Mouse (Mus musculus) megakaryocyte, embryonic 14.5 days (primary cell): ENCODE data around the gene Ccdc106. TPM values are rescaled to one million over a fixed set of nuclear protein-coding genes. Genes with fewer than 3 reads are reported as not detected.

Source experiments
- H3K27me3 ChIP-seq: replicated peaks from 2 replicates; pipeline ENCODE3; 2012; ENCODE audit warnings: inconsistent platforms
- H3K36me3 ChIP-seq: replicated peaks from 2 replicates; pipeline ENCODE3; 2012; ENCODE audit warnings: low read length, inconsistent platforms, mixed read lengths
- H3K4me1 ChIP-seq: 2 replicates; pipeline ENCODE4 v1.6.1; 2012; ENCODE audit warnings: inconsistent platforms
- H3K4me3 ChIP-seq: replicated peaks from 2 replicates; pipeline ENCODE3; 2012; ENCODE audit warnings: moderate library complexity, mild to moderate bottlenecking, inconsistent platforms
- H3K9me3 ChIP-seq: 2 replicates; pipeline ENCODE4 v1.6.1; 2012; ENCODE audit warnings: inconsistent platforms
- FLI1 ChIP-seq: IDR thresholded peaks from 2 replicates; pipeline ENCODE4 v1.6.1; 2012; ENCODE audit warnings: low read length, inconsistent platforms, mixed read lengths
- GATA1 ChIP-seq: IDR thresholded peaks from 3 replicates; pipeline ENCODE4 v1.6.1; 2012; ENCODE audit warnings: mixed read lengths, low read length, inconsistent platforms, borderline replicate concordance
- polyA plus RNA-seq: library from polyadenylated mRNA; stranded (reverse); fragments of >175 nt; gene quantifications from 2 replicates; pipeline ENCODE4 v1.2.3, GENCODE M21; 2012; ENCODE audit warnings: low replicate concordance; ENCODE audit not compliant: insufficient read depth

Ccdc106 gene
- polyA plus RNA-seq, 1 experiment, result 7.3 TPM

DNA sequence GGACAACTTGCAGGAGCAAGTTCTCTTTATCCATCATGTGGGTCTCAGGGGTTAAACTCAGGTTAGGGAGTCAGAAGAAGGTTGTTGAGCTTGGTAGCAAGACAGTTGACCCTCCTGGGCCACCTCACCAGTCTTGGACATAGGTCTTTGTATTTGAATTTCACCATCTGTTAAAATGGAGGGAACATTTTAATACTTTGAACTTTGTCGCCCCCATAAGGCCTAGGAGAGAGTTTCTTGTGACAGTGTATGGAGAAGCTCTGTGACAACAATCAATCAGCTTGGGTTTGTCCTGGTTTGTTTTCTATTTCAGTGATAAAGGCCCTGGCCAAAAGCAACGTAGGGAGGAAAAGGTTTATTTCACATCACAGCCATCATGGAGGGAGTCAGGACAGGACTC, 27.0 kb downstream of the Ccdc106 start:
- TF ChIP-seq GATA1 (no peak), FLI1 (no peak)
- H3K9me3 ChIP-seq, result peaks cover 7% of the 10 kb centered on the region
- no peak overlapping the region for H3K4me3 ChIP-seq
- peaks cover 4% of the 10 kb centered on the region for H3K36me3 ChIP-seq
- H3K27me3 ChIP-seq, result peaks cover 32% of the 10 kb centered on the region
- peaks cover 48% of the 10 kb centered on the region for H3K4me1 ChIP-seq

DNA sequence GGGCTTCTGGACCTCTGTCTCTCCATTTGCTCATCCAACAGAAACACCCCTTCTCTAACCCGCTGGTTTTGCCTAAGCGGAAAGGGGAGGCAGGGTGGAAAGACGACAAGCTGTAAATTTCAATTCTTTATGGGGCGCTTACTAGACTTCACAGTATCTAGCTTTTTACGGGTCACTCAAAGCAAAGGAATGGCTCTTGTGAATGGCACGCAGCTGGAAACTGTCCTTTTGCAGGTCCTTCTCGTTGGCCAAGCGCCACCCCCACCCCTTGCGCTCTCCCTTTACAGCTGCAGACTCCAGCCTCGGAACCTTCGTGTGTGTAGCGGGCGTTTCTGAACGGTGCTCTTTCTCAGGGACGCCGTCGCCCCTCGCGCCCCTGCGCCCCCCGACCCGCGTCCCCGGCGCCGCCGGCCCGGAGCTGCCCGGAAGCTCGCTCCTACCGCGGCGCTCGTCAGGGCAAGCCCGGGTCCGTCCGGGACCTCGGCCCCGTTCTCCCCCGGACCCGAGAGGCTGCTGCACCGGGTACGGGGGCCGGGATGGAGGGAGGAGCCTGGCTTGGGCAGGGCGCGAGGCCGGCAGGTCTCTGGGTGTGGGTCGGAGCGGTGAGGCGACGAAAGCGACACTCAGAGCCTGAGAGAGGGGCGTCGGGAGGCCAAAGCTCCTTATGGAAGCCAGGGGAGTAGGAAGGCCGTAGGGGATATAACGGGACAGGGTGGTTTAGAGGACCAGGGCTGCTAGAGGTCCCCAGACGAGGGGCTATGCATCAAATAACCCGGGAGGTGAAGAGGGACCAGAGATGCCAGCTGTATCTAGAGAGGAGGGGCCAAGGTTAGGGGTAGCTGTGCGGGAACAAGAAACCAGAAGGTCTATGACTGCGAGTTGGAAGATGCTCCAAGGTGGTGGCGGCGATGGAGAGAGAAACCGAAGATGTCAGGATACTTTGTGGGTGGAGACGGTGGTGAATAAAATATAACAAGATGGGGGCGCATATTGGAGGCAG, 31.1 kb downstream of the Ccdc106 start, which contains the start of gene Zfp580:
TSS of gene Zfp580 (plus strand) at position 346 of the 1,000 bp plus-strand sequence.
- Histone ChIP-seq H3K4me3 (peak within 1 kb of the TSS; percentile 93), H3K4me1 (peaks cover 61% of the 10 kb centered on the region), H3K9me3 (peaks cover 12% of the 10 kb centered on the region), H3K36me3 (no peaks in the 10 kb centered on the region), H3K27me3 (peaks cover 74% of the 10 kb centered on the region)
- TF ChIP-seq FLI1 (no peak), GATA1 (no peak)

DNA sequence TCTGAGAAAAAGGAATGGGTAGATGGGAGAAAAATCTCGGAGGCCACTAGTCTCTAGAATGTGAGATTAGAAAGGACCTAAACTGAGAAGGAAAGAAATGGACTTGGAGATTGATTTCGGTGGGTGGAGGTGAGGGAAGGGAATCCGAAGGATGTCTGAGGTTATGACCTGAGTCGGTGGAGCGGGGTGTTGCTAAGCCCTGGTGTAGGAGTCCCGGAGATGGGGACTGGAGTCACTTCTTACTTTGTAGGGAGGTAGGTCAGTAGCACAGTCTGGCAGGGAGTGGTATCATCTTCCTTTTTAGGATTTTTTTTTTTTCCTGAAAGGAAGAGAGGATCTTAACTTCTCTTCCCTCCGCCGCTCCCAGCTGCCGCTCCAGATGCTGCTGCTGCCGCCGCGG, 32.1 kb downstream of the Ccdc106 start:
- H3K36me3 ChIP-seq, result no peaks in the 10 kb centered on the region
- H3K4me1 ChIP-seq, result peaks cover 62% of the 10 kb centered on the region
- peaks cover 83% of the 10 kb centered on the region for H3K27me3 ChIP-seq
- H3K9me3 ChIP-seq, result peaks cover 14% of the 10 kb centered on the region
- peak overlapping the region; percentile 93 for H3K4me3 ChIP-seq
- no peak for TF ChIP-seq GATA1
- TF ChIP-seq FLI1, result no peak

DNA sequence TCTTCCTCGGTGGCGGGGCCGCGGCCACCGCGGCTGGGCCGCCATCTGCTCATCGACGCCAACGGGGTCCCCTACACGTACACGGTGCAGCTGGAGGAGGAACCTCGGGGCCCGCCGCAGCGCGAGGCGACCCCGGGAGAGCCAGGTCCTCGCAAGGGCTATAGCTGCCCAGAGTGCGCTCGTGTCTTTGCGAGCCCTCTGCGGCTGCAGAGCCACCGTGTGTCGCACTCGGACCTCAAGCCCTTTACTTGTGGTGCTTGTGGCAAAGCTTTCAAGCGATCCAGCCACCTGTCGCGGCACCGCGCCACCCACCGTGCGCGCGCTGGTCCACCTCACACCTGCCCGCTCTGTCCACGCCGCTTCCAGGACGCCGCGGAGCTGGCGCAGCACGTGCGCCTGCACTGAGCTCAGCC, 32.6 kb downstream of the Ccdc106 start:
- H3K4me1 ChIP-seq, result peaks cover 67% of the 10 kb centered on the region
- peak overlapping the region; percentile 93 for H3K4me3 ChIP-seq
- H3K27me3 ChIP-seq, result peaks cover 88% of the 10 kb centered on the region

DNA sequence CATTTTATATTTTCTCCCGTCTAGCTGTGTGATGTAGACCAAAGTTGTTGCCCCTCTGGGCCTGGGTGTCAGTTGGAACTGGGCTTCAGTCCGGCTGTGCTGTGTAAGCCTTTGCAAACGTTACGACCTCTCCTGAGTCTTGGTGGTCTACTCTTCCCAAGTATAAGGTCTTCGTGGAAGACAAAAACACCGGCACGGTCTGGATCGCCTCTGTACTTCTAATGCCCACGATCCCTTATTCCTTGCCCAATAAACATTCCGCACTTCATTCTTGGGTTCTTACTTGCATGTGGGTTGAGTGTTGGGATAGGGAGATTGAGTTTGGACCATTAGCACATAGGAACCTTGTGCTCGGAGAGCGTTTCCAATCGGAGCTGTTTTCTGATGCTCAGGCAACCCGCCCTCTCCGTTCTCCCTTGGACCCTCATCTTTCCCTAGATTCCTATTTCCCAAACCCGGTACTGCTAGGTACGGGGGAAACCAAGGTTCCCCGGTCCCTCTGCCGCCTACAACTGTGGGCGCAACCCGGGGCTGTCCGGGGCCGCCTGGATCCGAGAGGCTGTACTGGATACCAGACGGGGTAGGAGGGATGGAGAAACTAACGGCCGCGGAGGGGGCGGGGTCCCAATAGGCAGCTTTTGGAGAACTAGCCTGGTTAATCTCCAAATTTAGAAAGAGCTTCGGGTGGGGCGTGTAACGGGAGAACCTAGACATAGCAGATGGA, 33.3 kb downstream of the Ccdc106 start:
- peaks cover 74% of the 10 kb centered on the region for H3K4me1 ChIP-seq
- H3K36me3 ChIP-seq, result no peaks in the 10 kb centered on the region
- H3K27me3 ChIP-seq, result peaks cover 89% of the 10 kb centered on the region
- H3K4me3 ChIP-seq, result peak overlapping the region; percentile 93
- TF ChIP-seq FLI1 (no peak), GATA1 (no peak)
- H3K9me3 ChIP-seq, result peaks cover 13% of the 10 kb centered on the region

More for the DNA sequence above, 32.6 kb downstream of the Ccdc106 start:
- Histone ChIP-seq H3K9me3 (peaks cover 14% of the 10 kb centered on the region), H3K36me3 (no peaks in the 10 kb centered on the region)
- TF ChIP-seq GATA1 (no peak), FLI1 (no peak)

DNA sequence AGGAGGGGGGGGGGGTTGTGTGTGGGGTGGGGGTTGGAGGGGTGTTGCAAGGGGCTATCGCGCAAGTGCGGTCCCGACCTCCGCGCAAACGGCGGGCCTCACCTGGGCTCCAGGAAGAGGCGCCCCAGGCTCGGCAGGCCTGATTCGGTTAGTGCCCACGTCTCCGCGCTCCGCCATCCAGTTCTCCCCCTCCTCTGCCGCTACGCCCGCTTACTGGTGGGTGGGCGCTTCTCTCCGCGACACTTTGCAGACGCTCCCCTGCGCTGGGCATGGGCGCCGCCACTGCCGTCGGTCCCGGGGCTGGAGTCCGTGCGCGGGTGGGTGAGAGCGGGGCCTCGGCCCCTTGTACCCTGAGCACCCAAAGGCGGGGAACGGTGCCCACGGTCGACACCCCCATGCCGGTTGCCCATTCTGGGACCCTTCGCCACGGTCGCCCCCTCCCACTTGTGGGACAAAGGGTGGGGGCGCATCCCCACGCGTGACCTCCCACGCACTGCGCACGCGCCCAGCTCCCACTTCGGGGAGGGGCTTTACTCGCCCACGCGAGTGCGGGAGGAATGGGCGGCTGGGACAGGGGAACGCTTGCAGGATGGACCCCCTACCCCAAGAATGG, 36.4 kb downstream of the Ccdc106 start:
- peaks cover 80% of the 10 kb centered on the region for H3K4me1 ChIP-seq
- peak overlapping the region; percentile 69 for H3K4me3 ChIP-seq
- peaks cover 63% of the 10 kb centered on the region for H3K27me3 ChIP-seq
- H3K36me3 ChIP-seq, result no peaks in the 10 kb centered on the region
- peaks cover 7% of the 10 kb centered on the region; the same call in 1 of the 2 replicates for H3K9me3 ChIP-seq
- no peak for TF ChIP-seq GATA1
- no peak for TF ChIP-seq FLI1

DNA sequence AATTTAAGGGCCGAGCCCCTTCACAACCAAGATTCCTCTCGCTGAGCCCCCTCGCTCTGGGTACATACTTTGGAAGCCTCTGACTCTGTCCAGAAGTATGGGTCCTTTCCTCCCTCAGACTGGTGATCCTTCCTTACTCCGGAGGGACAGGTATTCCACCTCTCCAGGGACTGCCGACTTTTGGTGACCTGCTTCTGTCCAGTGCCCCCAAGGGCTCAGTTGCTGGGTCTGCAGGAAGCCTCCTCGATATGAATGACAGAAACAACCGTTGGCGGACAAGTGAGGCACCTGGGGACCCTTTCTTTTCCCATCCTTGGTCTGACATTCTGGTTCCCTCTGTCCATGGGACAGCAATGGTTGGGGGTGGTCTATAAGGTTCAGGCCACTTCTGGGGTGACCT, 37.0 kb downstream of the Ccdc106 start:
- peaks cover 74% of the 10 kb centered on the region for H3K4me1 ChIP-seq
- peaks cover 7% of the 10 kb centered on the region; the same call in 1 of the 2 replicates for H3K9me3 ChIP-seq
- H3K36me3 ChIP-seq, result no peaks in the 10 kb centered on the region
- TF ChIP-seq GATA1, result no peak
- H3K4me3 ChIP-seq, result no peak overlapping the region
- H3K27me3 ChIP-seq, result peaks cover 57% of the 10 kb centered on the region

DNA sequence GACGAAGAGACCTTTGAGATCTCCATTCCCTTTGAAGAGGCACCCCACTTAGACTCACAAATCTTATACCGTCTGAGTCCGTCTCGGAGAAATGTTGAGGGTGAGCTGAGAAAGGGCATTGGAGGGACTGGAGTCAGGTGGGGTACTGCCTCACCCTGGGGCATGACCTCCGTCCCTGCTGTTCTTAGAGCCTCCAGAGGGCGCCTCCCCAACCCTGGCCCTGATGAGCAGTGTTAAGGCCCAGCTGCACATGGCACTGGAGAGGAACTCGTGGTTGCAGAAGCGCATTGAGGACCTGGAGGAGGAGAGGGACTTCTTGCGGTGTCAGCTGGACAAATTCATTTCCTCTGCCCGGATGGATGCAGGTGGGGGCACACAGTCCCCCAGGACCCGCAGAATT, 37.5 kb downstream of the Ccdc106 start:
- Histone ChIP-seq H3K4me1 (peaks cover 69% of the 10 kb centered on the region), H3K4me3 (peak overlapping the region; percentile 69), H3K27me3 (peaks cover 53% of the 10 kb centered on the region), H3K36me3 (no peaks in the 10 kb centered on the region), H3K9me3 (peaks cover 7% of the 10 kb centered on the region; the same call in 1 of the 2 replicates)
- TF ChIP-seq GATA1 (no peak), FLI1 (no peak)

DNA sequence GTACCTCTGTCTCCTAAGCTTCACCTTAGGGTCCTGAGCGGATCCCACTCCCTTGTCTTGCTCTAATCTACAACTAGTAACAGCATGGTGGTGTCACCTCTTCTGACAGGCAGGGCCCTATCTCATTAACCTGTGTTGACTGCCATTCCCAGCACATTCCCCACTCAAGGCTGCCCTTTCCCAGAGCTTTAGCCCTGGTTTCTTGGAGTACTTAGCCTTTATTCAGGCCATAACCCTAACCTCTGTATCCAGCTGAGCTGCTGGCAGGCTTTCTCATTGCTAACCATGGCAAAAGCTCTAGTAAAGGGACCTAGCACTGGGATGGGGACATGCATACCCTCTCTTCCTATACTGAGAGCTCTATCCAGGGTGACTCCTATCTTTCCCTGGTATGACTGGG, 38.3 kb downstream of the Ccdc106 start:
- Histone ChIP-seq H3K27me3 (peaks cover 44% of the 10 kb centered on the region), H3K4me1 (peaks cover 65% of the 10 kb centered on the region), H3K9me3 (peaks cover 5% of the 10 kb centered on the region; the same call in 1 of the 2 replicates), H3K4me3 (no peak overlapping the region), H3K36me3 (no peaks in the 10 kb centered on the region)
- TF ChIP-seq FLI1 (no peak), GATA1 (no peak)

DNA sequence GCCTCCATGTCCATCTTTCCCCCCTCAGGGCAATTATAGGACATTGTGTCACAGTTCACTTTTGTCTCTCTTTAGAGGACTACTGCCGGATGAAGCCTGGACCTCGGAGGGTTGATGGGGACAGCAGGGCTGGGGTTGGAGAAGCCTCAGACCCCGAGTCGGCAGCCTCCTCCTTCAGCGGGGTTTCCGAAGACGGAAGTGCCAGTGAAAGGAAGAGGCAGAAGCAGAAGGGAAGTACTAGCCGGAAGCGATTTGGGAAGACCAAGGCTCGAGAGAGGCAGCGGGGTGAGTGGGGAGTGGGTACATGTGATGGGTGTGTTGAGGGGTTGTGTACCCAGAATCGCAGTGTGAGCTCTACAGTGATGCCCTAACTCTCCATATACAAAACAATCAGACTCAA, 39.1 kb downstream of the Ccdc106 start:
- Histone ChIP-seq H3K27me3 (peaks cover 36% of the 10 kb centered on the region), H3K4me3 (peak overlapping the region; percentile 95), H3K36me3 (peaks cover 3% of the 10 kb centered on the region), H3K9me3 (peaks cover 5% of the 10 kb centered on the region; the same call in 1 of the 2 replicates), H3K4me1 (peaks cover 65% of the 10 kb centered on the region)
- TF ChIP-seq FLI1 (no peak), GATA1 (no peak)
